Mouse (Mus musculus): Measurements from ENCODE around the gene Adgrg2. TPM values are rescaled to one million over a fixed set of nuclear protein-coding genes. Genes with fewer than 3 reads are reported as not detected.

The Adgrg2 gene
- polyA plus RNA-seq, 1 experiment from 2014 or later, result not detected

DNA sequence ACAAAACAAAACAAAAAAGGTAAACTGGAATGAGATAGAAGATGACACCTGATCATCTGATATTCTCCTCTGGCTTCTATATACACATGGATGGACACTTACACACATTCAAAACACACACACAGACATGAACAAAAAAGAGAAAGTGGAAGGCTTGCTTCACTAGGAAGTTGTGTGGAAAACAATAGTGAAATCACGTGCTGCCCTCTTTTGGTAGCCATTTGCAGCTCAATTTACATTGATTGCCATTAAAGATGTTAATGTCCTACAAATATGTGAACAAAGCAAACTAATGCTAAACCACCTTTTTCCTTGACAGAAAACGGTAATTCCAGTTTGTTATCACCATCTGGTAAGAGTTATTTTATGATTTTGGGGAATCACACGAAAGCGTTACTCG, 65.2 kb downstream of the Adgrg2 start:
- H3K27ac ChIP-seq, result no peak overlapping the region
- no peaks in the 10 kb centered on the region for H3K36me3 ChIP-seq (ENCODE audit: inconsistent target)
- H3K79me2 ChIP-seq (ENCODE audit: inconsistent target), result no peaks in the 10 kb centered on the region
- WGBS (ENCODE audit: missing documents), result 93% methylated on average over 4 of the region's 5 CpGs
- H3K4me3 ChIP-seq (ENCODE audit: inconsistent target), result no peak overlapping the region

DNA sequence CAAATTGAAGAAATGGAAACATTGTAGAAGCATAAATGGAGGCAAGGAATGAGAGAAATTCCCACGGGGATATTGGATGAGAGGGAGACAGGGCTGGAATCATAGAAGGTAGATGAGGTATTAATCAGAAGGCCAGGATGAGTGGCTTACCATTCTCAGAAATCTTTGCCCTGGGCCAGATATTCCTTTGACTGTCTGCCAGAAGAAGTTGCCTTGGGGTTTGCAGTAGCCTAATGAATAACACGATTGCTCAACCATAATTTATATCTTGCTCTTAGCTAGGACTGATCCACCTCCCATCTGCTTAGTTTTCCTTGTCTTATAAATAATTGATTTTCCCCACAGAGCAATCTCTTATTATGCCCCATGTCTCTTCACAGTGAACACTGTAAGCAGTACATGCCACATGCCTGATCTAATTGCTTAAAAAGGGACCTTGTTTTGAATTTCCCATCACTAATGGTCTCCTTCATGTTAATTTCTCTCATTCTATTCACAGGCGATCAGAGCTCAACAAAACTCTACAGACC, 80.8 kb downstream of the Adgrg2 start:
- Histone ChIP-seq H3K27ac (no peak overlapping the region), H3K4me3 (ENCODE audit: inconsistent target) (no peak overlapping the region), H3K79me2 (ENCODE audit: inconsistent target) (no peaks in the 10 kb centered on the region), H3K36me3 (ENCODE audit: inconsistent target) (no peaks in the 10 kb centered on the region)
- 88% methylated on average over 2 of the region's 3 CpGs for WGBS (ENCODE audit: missing documents)

DNA sequence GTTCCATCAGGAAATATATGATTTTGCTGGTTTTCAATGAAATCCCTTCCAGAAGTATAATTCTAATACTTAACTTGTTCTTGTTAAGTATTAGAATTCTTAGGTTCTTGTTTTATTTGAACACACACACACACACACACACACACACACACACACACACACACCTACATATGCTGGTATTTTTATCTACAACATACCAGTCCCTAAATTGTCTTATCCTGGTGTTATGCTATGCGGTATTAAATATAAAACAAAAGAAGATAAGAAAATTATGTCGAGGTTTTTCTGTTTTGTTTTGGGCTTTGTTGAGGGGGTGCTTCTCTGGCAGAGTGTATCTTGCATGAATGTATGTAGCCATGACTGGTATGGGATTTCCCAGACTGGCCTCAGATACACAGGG, 99.3 kb downstream of the Adgrg2 start:
- Histone ChIP-seq H3K79me2 (ENCODE audit: inconsistent target) (no peaks in the 10 kb centered on the region), H3K27ac (no peak overlapping the region), H3K36me3 (ENCODE audit: inconsistent target) (no peaks in the 10 kb centered on the region), H3K4me3 (ENCODE audit: inconsistent target) (no peak overlapping the region)
- 50% methylated on average over 1 of the region's 2 CpGs for WGBS (ENCODE audit: missing documents)

DNA sequence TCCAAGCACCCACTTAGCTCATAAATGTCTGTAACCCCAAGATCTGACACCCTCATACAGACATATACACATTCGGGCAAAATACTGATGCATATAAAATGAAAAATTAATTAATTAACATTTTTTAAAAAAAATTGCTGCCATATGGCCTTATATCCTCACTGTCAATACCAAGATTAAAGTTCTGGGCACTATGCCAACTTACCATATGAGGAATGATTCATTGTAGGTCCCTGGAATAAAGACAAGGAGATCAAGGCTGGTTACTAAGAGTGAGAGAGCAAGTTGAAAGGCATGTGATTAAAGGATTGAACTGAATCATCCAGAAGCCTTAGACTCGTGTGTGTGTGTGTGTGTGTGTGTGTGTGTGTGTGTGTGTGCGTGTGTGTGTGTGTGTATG, 103.8 kb downstream of the Adgrg2 start:
- Histone ChIP-seq H3K79me2 (ENCODE audit: inconsistent target) (no peaks in the 10 kb centered on the region), H3K36me3 (ENCODE audit: inconsistent target) (no peaks in the 10 kb centered on the region), H3K27ac (no peak overlapping the region), H3K4me3 (ENCODE audit: inconsistent target) (no peak overlapping the region)
- 76% methylated on average over 2 of the region's 3 CpGs for WGBS (ENCODE audit: missing documents)

DNA sequence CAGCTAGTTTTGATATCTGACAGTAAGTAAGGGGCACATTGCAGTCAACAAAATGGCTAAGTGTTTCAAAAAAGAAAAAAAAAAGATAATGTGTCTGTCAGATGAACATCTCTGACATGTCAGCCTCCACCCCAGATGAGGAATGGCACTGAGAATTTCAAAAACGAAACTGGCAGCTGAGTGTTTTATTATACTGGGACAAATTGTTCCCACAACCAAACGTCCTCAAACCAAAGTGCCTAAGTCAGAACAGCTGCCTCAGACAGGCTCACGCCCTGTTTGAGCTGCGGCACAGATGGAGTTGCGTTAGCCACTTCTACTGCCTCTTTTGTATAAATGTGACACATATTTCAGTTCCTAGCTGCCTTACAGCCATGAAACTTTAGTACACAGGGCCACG, 104.4 kb downstream of the Adgrg2 start:
- Histone ChIP-seq H3K79me2 (ENCODE audit: inconsistent target) (no peaks in the 10 kb centered on the region), H3K36me3 (ENCODE audit: inconsistent target) (no peaks in the 10 kb centered on the region), H3K27ac (no peak overlapping the region), H3K4me3 (ENCODE audit: inconsistent target) (no peak overlapping the region)
- WGBS (ENCODE audit: missing documents), result 70% methylated on average over 6 of the region's 6 CpGs

DNA sequence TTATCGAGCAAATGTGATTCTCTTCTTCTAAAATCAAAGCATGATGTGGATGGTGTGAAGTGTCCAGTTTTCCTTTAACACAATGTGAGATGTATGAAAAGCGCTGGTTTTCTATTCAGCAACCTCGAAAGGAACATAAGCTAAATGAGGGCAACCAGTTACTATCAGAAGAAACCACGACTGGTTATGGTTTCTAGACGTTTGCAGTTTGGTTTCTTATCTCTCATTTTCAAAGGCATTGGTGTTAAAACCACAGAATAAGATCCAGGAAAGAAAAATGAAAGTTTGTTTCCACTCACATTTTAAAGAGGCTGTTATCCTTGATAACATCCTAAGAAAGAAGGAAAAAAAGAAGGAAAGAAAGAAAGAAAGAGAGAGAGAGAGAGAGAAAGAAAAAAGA, 106.0 kb downstream of the Adgrg2 start:
- Histone ChIP-seq H3K36me3 (ENCODE audit: inconsistent target) (no peaks in the 10 kb centered on the region), H3K4me3 (ENCODE audit: inconsistent target) (no peak overlapping the region), H3K27ac (no peak overlapping the region), H3K79me2 (ENCODE audit: inconsistent target) (no peaks in the 10 kb centered on the region)
- WGBS (ENCODE audit: missing documents), result 61% methylated on average over 5 of the region's 5 CpGs

DNA sequence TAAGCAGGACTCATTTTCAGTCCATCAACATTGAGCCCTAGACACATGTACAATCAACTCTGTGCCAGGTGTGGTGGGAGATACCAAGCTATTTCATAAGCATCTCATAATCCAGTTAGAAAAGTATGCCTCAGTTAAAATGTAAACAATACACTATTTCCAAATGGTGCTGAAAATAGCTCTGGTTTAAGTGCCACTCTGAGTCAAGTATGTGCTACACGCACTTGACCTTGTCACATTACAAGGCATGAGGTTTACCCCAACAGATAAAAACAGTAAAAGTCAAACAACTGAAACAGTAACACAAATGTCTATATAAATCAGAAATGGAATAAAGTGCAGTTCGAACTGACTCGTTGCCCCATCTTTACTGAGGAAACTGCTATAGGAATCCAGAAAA, 110.6 kb downstream of the Adgrg2 start:
- 94% methylated on average over 3 of the region's 3 CpGs for WGBS (ENCODE audit: missing documents)
- no peaks in the 10 kb centered on the region for H3K36me3 ChIP-seq (ENCODE audit: inconsistent target)
- peaks cover 34% of the 10 kb centered on the region for H3K79me2 ChIP-seq (ENCODE audit: inconsistent target)
- no peak overlapping the region for H3K4me3 ChIP-seq (ENCODE audit: inconsistent target)
- no peak overlapping the region for H3K27ac ChIP-seq

DNA sequence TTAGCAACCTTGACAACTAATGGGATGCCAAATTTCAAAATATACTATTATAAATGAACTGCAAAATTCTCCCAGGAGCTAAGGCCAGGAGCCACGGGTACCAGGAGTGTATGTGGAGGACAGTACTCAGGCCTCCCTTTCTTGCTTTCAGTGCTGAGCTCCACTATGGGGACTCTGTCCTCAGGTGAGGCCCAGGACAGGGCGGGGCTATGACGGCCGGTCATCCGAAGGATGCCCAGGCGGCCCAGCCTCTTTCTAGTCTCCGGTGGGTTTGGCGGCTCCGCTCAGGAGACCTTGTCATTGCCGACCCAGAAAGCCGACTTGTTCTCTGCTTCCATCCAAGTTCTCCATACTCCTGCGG, 111.2 kb downstream of the Adgrg2 start:
- Histone ChIP-seq H3K27ac (no peak overlapping the region), H3K36me3 (ENCODE audit: inconsistent target) (no peaks in the 10 kb centered on the region), H3K4me3 (ENCODE audit: inconsistent target) (peak overlapping the region; percentile 59), H3K79me2 (ENCODE audit: inconsistent target) (peaks cover 40% of the 10 kb centered on the region)
- WGBS (ENCODE audit: missing documents), result 28% methylated on average over 12 of the region's 12 CpGs

DNA sequence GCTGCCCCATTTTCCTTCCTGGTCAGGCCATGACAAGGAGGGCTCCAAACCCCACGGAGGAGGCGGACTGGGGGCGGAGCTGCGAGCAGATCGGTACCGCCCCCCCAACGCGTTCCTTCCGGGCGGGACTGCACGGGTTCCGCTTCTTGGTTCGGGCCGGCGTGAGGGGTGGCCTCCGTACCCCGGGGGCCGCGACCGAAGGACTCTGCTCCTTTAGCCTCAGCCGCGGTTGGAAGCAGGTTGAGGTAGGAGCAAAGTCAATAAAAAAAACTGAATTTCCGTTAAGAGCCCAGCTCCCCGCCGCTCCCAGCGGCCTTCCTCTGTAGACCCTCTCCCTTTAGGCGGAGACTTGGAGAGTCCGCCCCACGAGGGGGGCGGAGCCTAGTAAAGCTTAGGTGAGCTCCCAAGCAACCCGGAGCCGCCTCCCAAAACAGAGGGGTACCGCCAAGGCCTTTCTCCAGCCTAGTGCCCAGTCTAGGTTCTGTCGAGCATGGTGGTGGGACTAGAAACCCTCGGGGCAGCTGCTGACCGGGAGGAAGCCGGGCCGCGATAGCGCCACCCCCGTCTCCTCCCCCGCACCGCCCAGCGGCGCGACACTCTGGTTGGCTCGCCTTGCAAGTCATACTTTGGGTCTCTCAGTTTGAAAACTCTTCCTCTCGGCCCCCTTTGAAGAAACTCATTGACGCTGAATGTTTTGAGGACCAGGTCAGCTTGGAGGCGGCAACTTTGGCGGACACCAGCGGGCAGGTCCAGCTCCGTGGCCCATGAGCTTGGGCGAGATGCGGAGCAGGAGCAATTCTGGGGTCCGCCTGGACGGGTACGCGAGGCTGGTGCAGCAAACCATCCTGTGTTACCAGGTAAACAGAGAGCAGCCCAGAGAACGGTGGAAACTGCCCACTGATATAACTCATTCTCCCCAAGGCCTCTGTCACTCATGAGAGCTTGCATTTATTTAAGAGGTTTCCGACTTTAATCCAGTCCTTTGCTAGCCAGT, 111.9 kb downstream of the Adgrg2 start, which contains the start of gene Phka2:
Gene Phka2, plus strand, starts transcription at position 119 of the 994 bp plus-strand sequence.
- H3K27ac ChIP-seq, result peak within 1 kb of the TSS; percentile 89
- no peaks in the 10 kb centered on the region for H3K36me3 ChIP-seq (ENCODE audit: inconsistent target)
- H3K4me3 ChIP-seq (ENCODE audit: inconsistent target), result peak within 1 kb of the TSS; percentile 59
- H3K79me2 ChIP-seq (ENCODE audit: inconsistent target), result peaks cover 47% of the 10 kb centered on the region
- 19% methylated on average over 52 of the region's 61 CpGs for WGBS (ENCODE audit: missing documents)

DNA sequence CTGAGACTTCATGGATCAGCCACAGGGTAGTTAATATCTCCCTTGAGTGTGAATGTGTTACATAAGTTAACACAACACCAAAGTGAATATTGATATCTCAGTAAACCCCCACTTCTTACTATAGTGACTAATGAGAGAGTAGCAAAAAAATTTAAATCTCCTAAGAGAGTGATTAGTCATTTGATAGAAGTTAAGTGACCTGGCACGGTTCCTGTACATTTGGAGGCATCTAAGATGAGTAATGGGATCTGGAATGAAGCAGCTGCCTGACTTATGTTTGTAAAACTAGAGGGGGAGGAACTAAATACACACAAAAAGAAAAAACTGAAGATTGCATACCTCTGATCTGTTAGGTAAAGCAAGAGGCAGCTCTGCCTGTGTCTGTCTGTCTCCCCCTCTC, 118.6 kb downstream of the Adgrg2 start:
- Histone ChIP-seq H3K36me3 (ENCODE audit: inconsistent target) (no peaks in the 10 kb centered on the region), H3K79me2 (ENCODE audit: inconsistent target) (peaks cover 74% of the 10 kb centered on the region), H3K27ac (peak overlapping the region; percentile 76), H3K4me3 (ENCODE audit: inconsistent target) (no peak overlapping the region)
- WGBS (ENCODE audit: missing documents), result 83% methylated on average over 1 of the region's 1 CpGs

DNA sequence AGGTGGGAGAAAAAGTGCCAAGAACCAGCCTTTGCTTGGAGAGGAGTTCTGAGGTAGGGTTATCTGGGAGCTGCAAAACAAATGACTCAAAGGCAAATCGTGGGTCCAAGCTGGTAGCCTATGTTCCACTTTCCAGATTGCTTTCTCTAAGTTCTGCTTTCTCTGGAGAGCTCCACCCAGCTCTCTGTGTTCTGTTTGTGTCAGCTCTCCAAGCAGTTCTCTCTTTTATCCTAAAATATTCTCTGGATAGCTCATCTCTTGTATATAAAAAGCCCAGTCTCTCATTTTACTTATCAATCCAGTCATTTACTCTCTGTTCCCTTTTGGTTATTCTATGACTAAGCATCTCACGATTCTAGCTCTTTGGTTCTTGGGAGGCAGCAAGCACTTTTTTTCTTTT, 119.7 kb downstream of the Adgrg2 start:
- H3K27ac ChIP-seq, result peak overlapping the region; percentile 76
- no peaks in the 10 kb centered on the region for H3K36me3 ChIP-seq (ENCODE audit: inconsistent target)

DNA sequence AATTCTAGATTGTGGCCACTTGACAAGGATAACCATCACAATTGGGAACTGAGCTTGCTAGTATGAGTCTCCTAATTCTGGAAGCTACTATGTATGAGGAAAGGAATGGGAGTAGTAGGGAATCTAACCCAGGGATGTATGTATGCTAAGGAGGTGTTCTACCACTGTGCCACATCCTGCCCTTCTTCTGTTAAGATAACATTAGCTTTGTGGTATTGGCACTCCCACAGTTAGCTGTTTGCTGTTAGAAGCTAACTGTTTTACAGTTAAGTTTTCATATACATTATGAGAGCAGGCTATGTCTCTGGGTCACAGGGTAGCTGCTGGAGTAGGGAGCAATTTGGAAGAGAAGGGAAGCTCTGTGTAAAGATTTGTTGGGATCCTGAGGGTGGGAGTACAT, 125.5 kb downstream of the Adgrg2 start:
- no peaks in the 10 kb centered on the region for H3K36me3 ChIP-seq (ENCODE audit: inconsistent target)

More for the DNA sequence above, 119.7 kb downstream of the Adgrg2 start:
- 40% methylated on average over 2 of the region's 2 CpGs for WGBS (ENCODE audit: missing documents)
- Histone ChIP-seq H3K79me2 (ENCODE audit: inconsistent target) (peaks cover 72% of the 10 kb centered on the region), H3K4me3 (ENCODE audit: inconsistent target) (no peak overlapping the region)

DNA sequence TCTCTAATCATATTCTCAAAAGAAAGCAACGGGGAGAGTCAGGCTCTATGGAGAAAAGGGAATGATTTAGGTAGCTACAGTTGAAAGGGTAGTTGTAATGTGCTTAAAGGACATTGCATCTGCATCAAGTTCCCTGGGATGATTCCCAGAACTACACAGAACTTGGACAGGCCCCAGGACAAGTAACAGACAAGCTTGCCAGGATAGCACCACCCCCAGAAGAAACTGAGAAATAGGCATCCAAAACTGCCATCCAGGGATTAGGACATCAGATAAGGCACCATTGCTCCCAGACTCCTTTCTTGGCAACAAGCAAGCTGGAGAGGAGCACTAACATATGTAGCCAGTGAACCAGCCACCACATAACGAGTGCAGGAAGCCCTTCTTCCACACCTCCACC, 152.3 kb downstream of the Adgrg2 start:
- WGBS (ENCODE audit: missing documents), result 72% methylated on average over 2 of the region's 2 CpGs
- H3K27ac ChIP-seq, result no peak overlapping the region
- H3K36me3 ChIP-seq (ENCODE audit: inconsistent target), result 0 out of 2 replicates have a peak, but pooled peaks cover 14% of the 10 kb centered on the region
- no peak overlapping the region for H3K4me3 ChIP-seq (ENCODE audit: inconsistent target)
- H3K79me2 ChIP-seq (ENCODE audit: inconsistent target), result no peaks in the 10 kb centered on the region

More for the DNA sequence above, 125.5 kb downstream of the Adgrg2 start:
- Histone ChIP-seq H3K79me2 (ENCODE audit: inconsistent target) (peaks cover 94% of the 10 kb centered on the region), H3K4me3 (ENCODE audit: inconsistent target) (no peak overlapping the region), H3K27ac (no peak overlapping the region)

All from macrophage (primary cell).